Mouse (Mus musculus): ENCODE measurements around the gene Rap2a. TPM values are rescaled to one million over a fixed set of nuclear protein-coding genes. Genes with fewer than 3 reads are reported as not detected.
A peak's percentile ranks its signal among the peaks of the same experiment; 100 is the strongest.

The Rap2a gene
- total and polyA plus RNA-seq, 2 experiments from 2014 or later = 8.3 to 15.2 TPM

GRCm38 (mm10) chr14:120469126-120469790 lies 9.0 kb upstream of the Rap2a start:
- WGBS = 69% methylated on average over 14 of the region's 14 CpGs
- H3K4me3 ChIP-seq (ENCODE audit: low read depth, low read length) = no peak overlapping the region
- TF ChIP-seq EP300 (IDR thresholded peaks at IDR 0.05; ENCODE audit: low read depth) (no peak), CTCF (IDR thresholded peaks at IDR 0.05; ENCODE audit: low read depth) (no peak)
- no peaks in the 10 kb centered on the region for H3K27me3 ChIP-seq (ENCODE audit: control insufficient read depth, insufficient read depth, low read length)
- no peak overlapping the region for H3K4me2 ChIP-seq (ENCODE audit: low read depth, low read length)
- no peak for ATAC-seq (ENCODE audit: insufficient read depth, low read depth)
- no peak overlapping the region for H3K27ac ChIP-seq (ENCODE audit: low read depth)
- H3K9me3 ChIP-seq (replicated peaks; ENCODE audit: control insufficient read depth, low read length) = no peaks in the 10 kb centered on the region
- no peak overlapping the region for H3K9ac ChIP-seq (replicated peaks; ENCODE audit: low read depth, low read length)
- no peaks in the 10 kb centered on the region for H3K4me1 ChIP-seq (ENCODE audit: control insufficient read depth, insufficient read depth)
- no peaks in the 10 kb centered on the region for H3K36me3 ChIP-seq (replicated peaks; ENCODE audit: control insufficient read depth, insufficient read depth, low read length)
- DNase-seq (ENCODE audit: low spot score) = no peak

GRCm38 (mm10) chr14:120476186-120476697 lies 2.0 kb upstream of the Rap2a start:
- H3K4me3 ChIP-seq (ENCODE audit: low read depth, low read length) = no peak overlapping the region
- DNase-seq (ENCODE audit: low spot score) (no peak), ATAC-seq (ENCODE audit: insufficient read depth, low read depth) (no peak)
- no peaks in the 10 kb centered on the region for H3K36me3 ChIP-seq (replicated peaks; ENCODE audit: control insufficient read depth, insufficient read depth, low read length)
- H3K4me1 ChIP-seq (ENCODE audit: control insufficient read depth, insufficient read depth) = peaks cover 5% of the 10 kb centered on the region
- no peaks in the 10 kb centered on the region for H3K27me3 ChIP-seq (ENCODE audit: control insufficient read depth, insufficient read depth, low read length)
- WGBS = 63% methylated on average over 7 of the region's 7 CpGs
- peak overlapping the region; percentile 84; the same call in 1 of the 2 replicates for H3K9ac ChIP-seq (replicated peaks; ENCODE audit: low read depth, low read length)
- no peak overlapping the region for H3K27ac ChIP-seq (ENCODE audit: low read depth)
- H3K4me2 ChIP-seq (ENCODE audit: low read depth, low read length) = peak overlapping the region; percentile 86
- TF ChIP-seq EP300 (IDR thresholded peaks at IDR 0.05; ENCODE audit: low read depth) = no peak
- TF ChIP-seq CTCF (IDR thresholded peaks at IDR 0.05; ENCODE audit: low read depth) = no peak
- H3K9me3 ChIP-seq (replicated peaks; ENCODE audit: control insufficient read depth, low read length) = no peaks in the 10 kb centered on the region

- TF ChIP-seq EP300 (IDR thresholded peaks at IDR 0.05; ENCODE audit: low read depth) (peak; percentile 85), CTCF (IDR thresholded peaks at IDR 0.05; ENCODE audit: low read depth) (no peak)
- Histone ChIP-seq H3K27me3 (ENCODE audit: control insufficient read depth, insufficient read depth, low read length) (no peaks in the 10 kb centered on the region), H3K4me2 (ENCODE audit: low read depth, low read length) (peak overlapping the region; percentile 86), H3K27ac (ENCODE audit: low read depth) (peak overlapping the region; percentile 93), H3K4me1 (ENCODE audit: control insufficient read depth, insufficient read depth) (peaks cover 5% of the 10 kb centered on the region), H3K4me3 (ENCODE audit: low read depth, low read length) (peak overlapping the region; percentile 72), H3K36me3 (replicated peaks; ENCODE audit: control insufficient read depth, insufficient read depth, low read length) (no peaks in the 10 kb centered on the region), H3K9ac (replicated peaks; ENCODE audit: low read depth, low read length) (peak overlapping the region; percentile 84), H3K9me3 (replicated peaks; ENCODE audit: control insufficient read depth, low read length) (no peaks in the 10 kb centered on the region)
- peak; percentile 90 for ATAC-seq (ENCODE audit: insufficient read depth, low read depth)
- WGBS = under 1% methylated on average over 46 of the region's 46 CpGs
- peak; percentile 100 for DNase-seq (ENCODE audit: low spot score)
Measured at GRCm38 (mm10) chr14:120477288-120477981, 809 bp upstream of the Rap2a start.

- 0% methylated on average over 42 of the region's 62 CpGs for WGBS
- DNase-seq (ENCODE audit: low spot score) = no peak
Measured at GRCm38 (mm10) chr14:120478641-120479341, 547 bp downstream of the Rap2a start.

GRCm38 (mm10) chr14:120480341-120480900 lies 2.2 kb downstream of the Rap2a start:
- Histone ChIP-seq H3K9ac (replicated peaks; ENCODE audit: low read depth, low read length) (no peak overlapping the region), H3K9me3 (replicated peaks; ENCODE audit: control insufficient read depth, low read length) (no peaks in the 10 kb centered on the region), H3K4me3 (ENCODE audit: low read depth, low read length) (peak overlapping the region; percentile 72; the same call in 1 of the 2 replicates), H3K4me1 (ENCODE audit: control insufficient read depth, insufficient read depth) (peaks cover 5% of the 10 kb centered on the region), H3K27me3 (ENCODE audit: control insufficient read depth, insufficient read depth, low read length) (no peaks in the 10 kb centered on the region), H3K36me3 (replicated peaks; ENCODE audit: control insufficient read depth, insufficient read depth, low read length) (no peaks in the 10 kb centered on the region), H3K4me2 (ENCODE audit: low read depth, low read length) (peak overlapping the region; percentile 86), H3K27ac (ENCODE audit: low read depth) (no peak overlapping the region)
- WGBS = 70% methylated on average over 8 of the region's 8 CpGs
- TF ChIP-seq CTCF (IDR thresholded peaks at IDR 0.05; ENCODE audit: low read depth) (no peak), EP300 (IDR thresholded peaks at IDR 0.05; ENCODE audit: low read depth) (no peak)
- ATAC-seq (ENCODE audit: insufficient read depth, low read depth) = no peak
- no peak for DNase-seq (ENCODE audit: low spot score)

More at GRCm38 (mm10) chr14:120478641-120479341, 547 bp downstream of the Rap2a start:
- peak; percentile 12 for ATAC-seq (ENCODE audit: insufficient read depth, low read depth)
- Histone ChIP-seq H3K4me1 (ENCODE audit: control insufficient read depth, insufficient read depth) (peaks cover 5% of the 10 kb centered on the region), H3K4me2 (ENCODE audit: low read depth, low read length) (peak overlapping the region; percentile 86), H3K9me3 (replicated peaks; ENCODE audit: control insufficient read depth, low read length) (no peaks in the 10 kb centered on the region), H3K36me3 (replicated peaks; ENCODE audit: control insufficient read depth, insufficient read depth, low read length) (no peaks in the 10 kb centered on the region), H3K27me3 (ENCODE audit: control insufficient read depth, insufficient read depth, low read length) (no peaks in the 10 kb centered on the region), H3K27ac (ENCODE audit: low read depth) (peak overlapping the region; percentile 93), H3K9ac (replicated peaks; ENCODE audit: low read depth, low read length) (peak overlapping the region; percentile 81), H3K4me3 (ENCODE audit: low read depth, low read length) (peak overlapping the region; percentile 72)
- TF ChIP-seq EP300 (IDR thresholded peaks at IDR 0.05; ENCODE audit: low read depth) (no peak), CTCF (IDR thresholded peaks at IDR 0.05; ENCODE audit: low read depth) (no peak)

Measured in heart, postnatal 0 days (tissue).